Mouse (Mus musculus) skeletal muscle tissue, adult 2 months (tissue): ENCODE measurements around the gene Tepp.

ENCODE experiments used
- DNase-seq: peaks from one replicate; pipeline ENCODE4 v3.0.0-alpha.2; 2012; ENCODE audit warnings: low read depth, low spot score

Gene Tepp

DNA sequence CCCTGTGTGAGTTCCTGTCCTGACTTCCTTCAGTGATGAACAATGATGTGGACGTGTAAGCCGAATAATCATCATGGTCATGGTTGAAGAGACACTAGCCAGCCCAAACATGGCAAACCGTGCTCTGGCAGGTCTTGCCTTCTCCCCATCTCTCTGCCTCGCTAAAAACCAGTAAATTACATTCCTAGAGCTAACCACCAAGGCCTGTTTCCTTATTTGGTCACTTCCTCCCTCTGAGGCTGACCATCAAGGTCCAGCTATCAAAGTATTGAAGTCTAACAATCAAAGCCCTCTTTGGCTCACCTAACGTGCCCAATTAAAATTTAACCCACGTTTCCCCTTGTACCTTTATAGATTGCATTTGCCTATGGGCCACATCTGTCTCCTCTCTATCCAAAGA, 51.9 kb downstream of the Tepp start:
- DNase-seq: no peak

GRCm38 (mm10) chr8:95363849-95364248, 53.5 kb downstream of the Tepp start:
- no peak for DNase-seq

GRCm38 (mm10) chr8:95369581-95370326, 59.4 kb downstream of the Tepp start:
- DNase-seq: no peak

GRCm38 (mm10) chr8:95373389-95374002, 63.1 kb downstream of the Tepp start:
- no peak for DNase-seq

- DNase-seq: no peak
These were observed 64.1 kb downstream of the Tepp start for GRCm38 (mm10) chr8:95374429-95374828.

GRCm38 (mm10) chr8:95375374-95375930, 65.1 kb downstream of the Tepp start:
- DNase-seq: no peak
